8 mouse cellular contexts compared by ENCODE assay signal in genomic region chr9:7594816-7595540, GRCm38 (mm10). TPM values are rescaled to one million over a fixed set of nuclear protein-coding genes. Genes with fewer than 3 reads are reported as not detected.
DNase-seq lines count a peak whose midpoint lies in the region; ATAC-seq lines count a peak whose summit lies in the region.

No protein-coding gene starts in this region.

- no peaks in the 10 kb centered on the region for H3K9me3 ChIP-seq in heart, embryonic 14.5 days (ENCODE audit: control insufficient read depth, low read length)
- H3K9me3 ChIP-seq in liver, embryonic 13.5 days (replicated peaks) = no peaks in the 10 kb centered on the region
- no peaks in the 10 kb centered on the region for H3K9me3 ChIP-seq in stomach, embryonic 16.5 days (replicated peaks; ENCODE audit: control insufficient read depth, low read length)

- peak overlapping the region; percentile 64 for H3K9ac ChIP-seq in heart, embryonic 14.5 days (ENCODE audit: low read length)
- 0 out of 2 replicates have a peak overlapping the region, but pooled peaks have one; percentile 10 for H3K9ac ChIP-seq in liver, embryonic 13.5 days
- H3K9ac ChIP-seq in stomach, embryonic 16.5 days (ENCODE audit: low read length) = peak overlapping the region; percentile 68

- peak; percentile 80 for DNase-seq in CD4-positive helper T cell, adult 2 months (ENCODE audit: low read depth, low spot score)
- DNase-seq in brain, embryonic 18.5 days (ENCODE audit: low read depth, low spot score) = peak; percentile 60
- DNase-seq in fat pad, adult 2 months (ENCODE audit: extremely low read depth, low read depth, low spot score) = peak; percentile 36
- DNase-seq in kidney, postnatal 14 days = peak; percentile 92
- DNase-seq in liver, embryonic 13.5 days = peak; percentile 27
- DNase-seq in neural tube, embryonic 10.5 days (ENCODE audit: extremely low spot score, low spot score) = peak; percentile 57

- ATAC-seq in heart, embryonic 14.5 days (ENCODE audit: insufficient number of reproducible peaks, insufficient read depth, low FRiP score, low read depth) = peak; percentile 77
- peak; percentile 89 for ATAC-seq in liver, embryonic 13.5 days (ENCODE audit: low read depth)
- peak; percentile 98 for ATAC-seq in stomach, embryonic 16.5 days (ENCODE audit: insufficient read depth, low FRiP score)

- no peaks in the 10 kb centered on the region for H3K27me3 ChIP-seq in heart, embryonic 14.5 days (ENCODE audit: control insufficient read depth, insufficient read depth, low read length)
- H3K27me3 ChIP-seq in liver, embryonic 13.5 days = no peaks in the 10 kb centered on the region
- H3K27me3 ChIP-seq in stomach, embryonic 16.5 days (ENCODE audit: control insufficient read depth, insufficient read depth, low read length) = no peaks in the 10 kb centered on the region

- H3K4me1 ChIP-seq in heart, embryonic 14.5 days (ENCODE audit: control insufficient read depth in 2 of 2, insufficient read depth in 2 of 2, low read length in 2 of 2) = 0 out of 4 replicates have a peak, but pooled peaks cover 0 to 3% of the 10 kb centered on the region in 2 experiments
- peaks cover 7% of the 10 kb centered on the region; the same call in 1 of the 2 replicates for H3K4me1 ChIP-seq in liver, embryonic 13.5 days (replicated peaks)
- H3K4me1 ChIP-seq in stomach, embryonic 16.5 days (ENCODE audit: control insufficient read depth, insufficient read depth, low read length) = peaks cover 3% of the 10 kb centered on the region; the same call in 1 of the 2 replicates

- 8% methylated on average over 6 of the region's 6 CpGs for WGBS in heart, embryonic 14.5 days
- 13% methylated on average over 6 of the region's 6 CpGs for WGBS in liver, embryonic 13.5 days (ENCODE audit: insufficient replicate concordance)
- 7% methylated on average over 6 of the region's 6 CpGs for WGBS in stomach, embryonic 16.5 days

- no peak overlapping the region for H3K27ac ChIP-seq in heart, embryonic 14.5 days (replicated peaks in 1 of 2; ENCODE audit: control insufficient read depth in 1 of 2, insufficient read depth in 1 of 2, low read depth in 2 of 2, low read length in 2 of 2)
- H3K27ac ChIP-seq in liver, embryonic 13.5 days = no peak overlapping the region
- peak overlapping the region; percentile 46; the same call in 1 of the 2 replicates for H3K27ac ChIP-seq in stomach, embryonic 16.5 days (ENCODE audit: low read length)

- H3K4me3 ChIP-seq in heart, embryonic 14.5 days (ENCODE audit: control insufficient read depth in 1 of 2, insufficient read depth in 1 of 2, low read depth in 1 of 2, low read length in 2 of 2) = peak overlapping the region; percentile 33 to 48
- peak overlapping the region; percentile 26 for H3K4me3 ChIP-seq in liver, embryonic 13.5 days (replicated peaks)
- peak overlapping the region; percentile 49 for H3K4me3 ChIP-seq in stomach, embryonic 16.5 days (replicated peaks; ENCODE audit: low read length)

- H3K4me2 ChIP-seq in heart, embryonic 14.5 days (ENCODE audit: low read length) = peak overlapping the region; percentile 64
- H3K4me2 ChIP-seq in liver, embryonic 13.5 days = peak overlapping the region; percentile 33
- peak overlapping the region; percentile 67 for H3K4me2 ChIP-seq in stomach, embryonic 16.5 days (ENCODE audit: low read depth, low read length)

- no peaks in the 10 kb centered on the region for H3K36me3 ChIP-seq in heart, embryonic 14.5 days (ENCODE audit: control insufficient read depth, insufficient read depth, low read length)
- no peaks in the 10 kb centered on the region for H3K36me3 ChIP-seq in liver, embryonic 13.5 days
- H3K36me3 ChIP-seq in stomach, embryonic 16.5 days (ENCODE audit: control insufficient read depth, insufficient read depth, low read length) = no peaks in the 10 kb centered on the region

RNA-seq across cellular contexts. Expression of gene Mmp27, which starts 23.8 kb away (rescaled TPM):
- not detected in 2 replicates for polyA plus RNA-seq in heart, embryonic 14.5 days (2014; fragmentation: Nextera tagmentation; extraction: Ambion mirVana)
- polyA plus RNA-seq in liver, embryonic 13.5 days (2015; fragmentation: Nextera tagmentation; extraction: Ambion mirVana) = 0.09 and 0.19 TPM in 2 replicates
- polyA plus RNA-seq in stomach, embryonic 16.5 days (2015; fragmentation: Nextera tagmentation; extraction: Ambion mirVana) = 0.09 TPM in 1 of 2 replicates, not detected in the other

RNA-seq across cellular contexts. Expression of gene Mmp20, which starts 33.1 kb away (rescaled TPM):
- polyA plus RNA-seq in heart, embryonic 14.5 days (2014; fragmentation: Nextera tagmentation; extraction: Ambion mirVana) = not detected in 2 replicates
- not detected in 2 replicates for polyA plus RNA-seq in liver, embryonic 13.5 days (2015; fragmentation: Nextera tagmentation; extraction: Ambion mirVana)
- polyA plus RNA-seq in stomach, embryonic 16.5 days (2015; fragmentation: Nextera tagmentation; extraction: Ambion mirVana) = not detected in 2 replicates

RNA-seq across cellular contexts. Expression of gene Mmp8, which starts 36.7 kb away (rescaled TPM):
- 0.14 and 0.24 TPM in 2 replicates for polyA plus RNA-seq in heart, embryonic 14.5 days (2014; fragmentation: Nextera tagmentation; extraction: Ambion mirVana)
- 1.8 and 2.3 TPM in 2 replicates for polyA plus RNA-seq in liver, embryonic 13.5 days (2015; fragmentation: Nextera tagmentation; extraction: Ambion mirVana)
- polyA plus RNA-seq in stomach, embryonic 16.5 days (2015; fragmentation: Nextera tagmentation; extraction: Ambion mirVana) = 9.3 and 12.9 TPM in 2 replicates

Comparison
In these comparisons a context has a peak if more than half of its experiments do, and no peak if none do; other contexts are left out.
1. DNase-seq: peak in every context shown above with its lines; median percentile 92 in kidney, postnatal 14 days; 80 in CD4-positive helper T cell, adult 2 months; 60 in brain, embryonic 18.5 days; 57 in neural tube, embryonic 10.5 days; 36 in fat pad, adult 2 months; 27 in liver, embryonic 13.5 days.
2. H3K9ac ChIP-seq: peak in every context shown above with its lines; median percentile 68 in stomach, embryonic 16.5 days; 64 in heart, embryonic 14.5 days; 10 in liver, embryonic 13.5 days.